Mouse (Mus musculus): Measurements from ENCODE around the gene Rbak. TPM values are rescaled to one million over a fixed set of nuclear protein-coding genes. Genes with fewer than 3 reads are reported as not detected.
"Not testable (repeated sequence)": the region's sequence is repeated elsewhere in the genome, so short reads cannot be mapped to it uniquely, and the experiment has no call there.

Rbak gene
- polyA plus RNA-seq, 1 experiment from 2014 or later = 16.1 TPM

DNA sequence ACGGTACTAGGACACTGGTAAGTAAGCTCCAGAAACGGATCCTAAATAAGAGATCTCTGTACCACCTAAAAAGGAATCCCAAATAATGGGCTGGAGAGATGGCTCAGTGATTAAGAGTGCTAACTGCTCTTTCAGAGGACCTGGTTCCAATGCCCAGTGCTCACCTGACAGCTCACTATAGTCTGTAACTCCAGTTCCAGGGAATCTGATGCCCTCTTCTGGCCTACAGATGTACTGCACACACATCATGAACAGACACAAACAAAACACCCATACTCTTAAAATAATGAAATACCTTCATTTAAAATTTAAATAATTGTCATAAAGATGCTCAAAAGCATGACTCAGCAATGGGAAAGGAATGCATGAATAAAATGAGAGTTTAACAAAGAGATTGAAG is 31.0 kb downstream of the Rbak start:
- H3K4me2 ChIP-seq (replicated peaks; ENCODE audit: low read depth, low read length) = no peak overlapping the region
- peaks cover 5% of the 10 kb centered on the region; the same call in 1 of the 2 replicates for H3K9me3 ChIP-seq (ENCODE audit: control insufficient read depth, low read length)
- no peak for ATAC-seq (ENCODE audit: low FRiP score, low TSS enrichment)
- no peak overlapping the region for H3K27ac ChIP-seq (ENCODE audit: low read depth, low read length)
- no peaks in the 10 kb centered on the region for H3K4me1 ChIP-seq (ENCODE audit: control insufficient read depth, insufficient read depth, low read length)
- no peaks in the 10 kb centered on the region for H3K36me3 ChIP-seq (ENCODE audit: control insufficient read depth, insufficient read depth, low read length)
- H3K4me3 ChIP-seq (ENCODE audit: low read length) = no peak overlapping the region
- H3K27me3 ChIP-seq (ENCODE audit: control insufficient read depth, insufficient read depth, low read length) = no peaks in the 10 kb centered on the region
- 92% methylated on average over 2 of the region's 2 CpGs for WGBS
- no peak overlapping the region for H3K9ac ChIP-seq (ENCODE audit: low read depth, low read length)

DNA sequence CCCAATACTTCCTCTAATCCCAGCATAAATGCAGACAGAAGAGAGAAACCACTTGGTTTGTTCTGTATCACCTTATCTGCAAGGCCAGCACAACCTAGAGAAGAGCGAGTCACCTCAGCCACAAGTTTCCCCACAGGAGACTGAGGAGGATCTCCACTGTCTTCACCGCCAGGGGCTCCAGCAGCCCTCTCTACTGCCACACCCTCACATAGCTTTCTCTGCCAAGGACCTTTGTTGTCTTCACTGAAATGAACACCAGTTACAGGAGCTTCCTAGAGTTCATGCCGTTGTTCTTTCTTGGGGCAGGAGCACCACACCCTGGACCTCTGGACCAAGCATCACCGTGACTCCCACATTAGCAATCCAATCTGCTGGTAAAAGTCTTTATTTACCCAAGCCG is 31.9 kb downstream of the Rbak start:
- Histone ChIP-seq H3K4me2 (replicated peaks; ENCODE audit: low read depth, low read length) (no peak overlapping the region), H3K27ac (ENCODE audit: low read depth, low read length) (no peak overlapping the region), H3K9ac (ENCODE audit: low read depth, low read length) (no peak overlapping the region), H3K9me3 (ENCODE audit: control insufficient read depth, low read length) (peaks cover 5% of the 10 kb centered on the region; the same call in 1 of the 2 replicates), H3K4me1 (ENCODE audit: control insufficient read depth, insufficient read depth, low read length) (no peaks in the 10 kb centered on the region), H3K36me3 (ENCODE audit: control insufficient read depth, insufficient read depth, low read length) (no peaks in the 10 kb centered on the region), H3K27me3 (ENCODE audit: control insufficient read depth, insufficient read depth, low read length) (no peaks in the 10 kb centered on the region), H3K4me3 (ENCODE audit: low read length) (no peak overlapping the region)
- WGBS = 79% methylated on average over 5 of the region's 5 CpGs
- ATAC-seq (ENCODE audit: low FRiP score, low TSS enrichment) = no peak

DNA sequence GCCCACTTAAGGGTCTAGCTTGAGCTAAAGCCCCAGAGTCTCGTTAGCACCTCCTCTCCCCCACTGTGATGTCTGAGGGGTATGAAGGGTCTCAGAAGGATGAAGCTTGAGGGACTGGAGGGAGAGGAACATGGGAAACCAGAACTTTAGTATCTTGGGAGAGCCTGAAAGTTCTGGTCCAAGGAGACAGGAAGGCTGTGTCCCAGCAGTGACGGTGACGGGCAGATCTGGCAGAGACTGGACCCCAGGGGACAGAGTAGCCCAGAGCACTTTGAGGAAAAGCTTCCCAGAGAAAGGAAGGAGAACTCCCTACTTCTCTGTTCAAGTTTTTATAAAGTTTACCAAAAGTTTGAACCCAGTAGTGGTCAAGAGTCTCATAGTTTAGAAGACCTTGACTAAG is 33.1 kb downstream of the Rbak start, which contains the start of gene Olfr718-ps1:
TSS of gene Olfr718-ps1 (minus strand) at position 101 of the 400 bp plus-strand sequence.
- Histone ChIP-seq H3K27ac (ENCODE audit: low read depth, low read length) (no peak within 1 kb of the TSS), H3K4me1 (ENCODE audit: control insufficient read depth, insufficient read depth, low read length) (no peaks in the 10 kb centered on the region), H3K4me2 (replicated peaks; ENCODE audit: low read depth, low read length) (no peak within 1 kb of the TSS), H3K9me3 (ENCODE audit: control insufficient read depth, low read length) (peaks cover 5% of the 10 kb centered on the region; the same call in 1 of the 2 replicates), H3K4me3 (ENCODE audit: low read length) (no peak within 1 kb of the TSS), H3K9ac (ENCODE audit: low read depth, low read length) (no peak within 1 kb of the TSS), H3K36me3 (ENCODE audit: control insufficient read depth, insufficient read depth, low read length) (no peaks in the 10 kb centered on the region), H3K27me3 (ENCODE audit: control insufficient read depth, insufficient read depth, low read length) (no peaks in the 10 kb centered on the region)
- ATAC-seq (ENCODE audit: low FRiP score, low TSS enrichment) = no peak
- WGBS = 72% methylated on average over 3 of the region's 3 CpGs

DNA sequence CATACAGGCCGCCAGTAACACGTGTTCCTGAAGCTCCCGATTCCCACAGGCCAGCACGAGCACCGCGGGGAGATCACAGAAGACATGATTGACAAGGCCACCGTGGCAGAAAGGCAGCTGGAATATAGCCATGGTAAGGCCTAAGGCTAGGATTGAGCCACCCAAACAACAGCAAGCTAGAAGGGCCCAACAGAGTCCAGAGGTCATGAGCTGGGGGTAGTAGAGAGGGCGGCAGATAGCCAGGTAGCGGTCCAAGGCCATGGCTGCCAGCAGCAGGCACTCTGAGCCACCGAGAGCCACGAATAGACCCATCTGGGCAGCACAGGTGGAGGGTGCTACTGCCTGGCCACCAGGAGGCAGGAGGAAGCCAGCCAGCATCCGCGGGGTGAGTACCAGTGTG is 43.0 kb downstream of the Rbak start:
- H3K4me2 ChIP-seq (replicated peaks; ENCODE audit: low read depth, low read length) = no peak overlapping the region
- H3K27me3 ChIP-seq (ENCODE audit: control insufficient read depth, insufficient read depth, low read length) = no peaks in the 10 kb centered on the region
- no peak for ATAC-seq (ENCODE audit: low FRiP score, low TSS enrichment)
- H3K36me3 ChIP-seq (ENCODE audit: control insufficient read depth, insufficient read depth, low read length) = no peaks in the 10 kb centered on the region
- no peak overlapping the region for H3K4me3 ChIP-seq (ENCODE audit: low read length)
- H3K9ac ChIP-seq (ENCODE audit: low read depth, low read length) = no peak overlapping the region
- no peaks in the 10 kb centered on the region for H3K9me3 ChIP-seq (ENCODE audit: control insufficient read depth, low read length)
- no peak overlapping the region for H3K27ac ChIP-seq (ENCODE audit: low read depth, low read length)
- H3K4me1 ChIP-seq (ENCODE audit: control insufficient read depth, insufficient read depth, low read length) = no peaks in the 10 kb centered on the region
- 90% methylated on average over 13 of the region's 13 CpGs for WGBS

DNA sequence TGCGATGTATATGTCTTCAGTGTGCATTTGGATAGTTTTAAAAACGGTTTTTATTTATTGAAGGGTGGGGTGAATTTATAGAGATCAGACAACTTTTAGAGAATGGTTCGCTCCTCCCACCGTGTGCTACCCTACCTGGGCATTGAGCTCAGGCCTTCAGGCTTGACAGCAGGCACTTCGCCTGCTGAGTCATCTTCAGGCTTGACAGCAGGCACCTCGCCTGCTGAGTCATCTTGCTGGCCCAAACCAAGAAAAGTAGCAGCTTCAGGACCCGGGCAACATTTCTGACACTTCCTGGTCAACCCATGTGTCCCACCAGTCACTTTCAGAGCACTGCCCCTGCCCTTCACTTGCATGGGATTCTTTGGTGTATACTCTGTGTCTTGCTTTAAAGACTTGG is 45.5 kb downstream of the Rbak start:
- no peak for ATAC-seq (ENCODE audit: low FRiP score, low TSS enrichment)
- Histone ChIP-seq H3K36me3 (ENCODE audit: control insufficient read depth, insufficient read depth, low read length) (no peaks in the 10 kb centered on the region), H3K27ac (ENCODE audit: low read depth, low read length) (no peak overlapping the region), H3K4me2 (replicated peaks; ENCODE audit: low read depth, low read length) (no peak overlapping the region), H3K4me3 (ENCODE audit: low read length) (no peak overlapping the region), H3K9me3 (ENCODE audit: control insufficient read depth, low read length) (no peaks in the 10 kb centered on the region), H3K4me1 (ENCODE audit: control insufficient read depth, insufficient read depth, low read length) (no peaks in the 10 kb centered on the region), H3K27me3 (ENCODE audit: control insufficient read depth, insufficient read depth, low read length) (no peaks in the 10 kb centered on the region), H3K9ac (ENCODE audit: low read depth, low read length) (no peak overlapping the region)
- WGBS = 94% methylated on average over 7 of the region's 7 CpGs

DNA sequence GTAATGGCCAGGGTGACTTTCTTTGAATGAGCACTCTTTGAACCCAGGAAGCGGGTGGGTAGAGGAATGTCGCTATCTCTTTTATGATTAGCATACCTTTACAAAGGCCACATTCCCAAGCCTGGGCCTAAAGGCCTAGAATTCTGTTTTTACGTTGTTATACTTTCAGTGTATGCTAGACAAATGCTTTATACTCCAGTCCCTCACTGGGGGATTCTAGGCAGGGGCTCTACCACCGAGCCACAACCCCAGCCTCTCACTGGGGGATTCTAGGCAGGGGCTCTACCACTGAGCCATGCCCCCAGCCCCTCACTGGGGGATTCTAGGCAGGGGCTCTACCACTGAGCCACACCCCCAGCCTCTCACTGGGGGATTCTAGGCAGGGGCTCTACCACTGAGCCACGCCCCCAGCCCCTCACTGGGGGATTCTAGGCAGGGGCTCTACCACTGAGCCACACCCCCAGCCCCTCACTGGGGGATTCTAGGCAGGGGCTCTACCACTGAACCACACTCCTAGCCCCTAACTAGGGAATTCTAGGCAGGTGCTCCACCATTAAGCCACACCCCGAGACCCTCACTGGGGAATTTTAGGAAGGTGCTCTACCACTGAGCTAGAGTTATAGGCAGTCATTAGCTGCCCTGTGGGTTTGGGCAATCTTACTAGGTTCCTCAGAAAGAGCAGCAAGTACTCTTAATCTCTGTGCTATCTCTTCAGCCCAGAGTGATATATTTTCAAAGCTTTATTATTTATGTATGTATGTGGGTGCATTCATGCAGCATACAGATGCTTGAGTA is 46.2 kb downstream of the Rbak start:
- H3K4me3 ChIP-seq (ENCODE audit: low read length) = not testable (repeated sequence)

DNA sequence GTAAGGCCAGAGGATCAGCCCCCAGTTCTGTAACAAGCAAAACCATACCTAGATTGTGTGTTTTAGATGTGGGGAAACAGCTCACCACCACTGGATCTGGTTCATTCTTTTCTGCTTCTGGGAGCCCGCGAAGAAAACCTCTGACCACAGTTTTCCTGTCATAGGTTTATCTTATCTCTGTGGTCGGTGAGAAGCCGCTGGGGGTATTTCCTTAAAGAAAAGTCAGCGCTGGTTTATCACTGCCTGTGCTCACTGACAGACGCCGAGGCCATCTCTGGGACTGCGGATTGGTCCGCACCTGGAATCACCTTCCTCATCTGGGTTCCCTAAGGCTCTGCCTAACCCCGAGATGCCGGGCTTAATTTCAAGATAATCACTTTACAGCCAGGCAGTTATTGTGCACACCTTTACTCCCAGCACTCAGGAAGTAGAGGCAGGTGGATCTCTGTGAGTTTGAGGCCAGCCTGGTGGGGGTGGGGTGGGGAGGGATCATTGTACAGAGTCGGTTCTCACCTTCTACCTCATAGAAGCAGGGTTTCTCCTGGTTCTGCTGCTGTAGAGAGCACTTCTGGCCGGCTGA is 47.5 kb downstream of the Rbak start:
- no peak overlapping the region for H3K4me3 ChIP-seq (ENCODE audit: low read length)
- H3K36me3 ChIP-seq (ENCODE audit: control insufficient read depth, insufficient read depth, low read length) = no peaks in the 10 kb centered on the region
- H3K27ac ChIP-seq (ENCODE audit: low read depth, low read length) = no peak overlapping the region
- 85% methylated on average over 13 of the region's 13 CpGs for WGBS
- no peak overlapping the region for H3K4me2 ChIP-seq (replicated peaks; ENCODE audit: low read depth, low read length)
- ATAC-seq (ENCODE audit: low FRiP score, low TSS enrichment) = no peak
- no peaks in the 10 kb centered on the region for H3K27me3 ChIP-seq (ENCODE audit: control insufficient read depth, insufficient read depth, low read length)
- H3K9ac ChIP-seq (ENCODE audit: low read depth, low read length) = no peak overlapping the region
- H3K4me1 ChIP-seq (ENCODE audit: control insufficient read depth, insufficient read depth, low read length) = no peaks in the 10 kb centered on the region
- peaks cover 7% of the 10 kb centered on the region for H3K9me3 ChIP-seq (ENCODE audit: control insufficient read depth, low read length)

More for the DNA sequence above, 46.2 kb downstream of the Rbak start:
- ATAC-seq (ENCODE audit: low FRiP score, low TSS enrichment); H3K36me3 ChIP-seq (ENCODE audit: control insufficient read depth, insufficient read depth, low read length); H3K9me3 ChIP-seq (ENCODE audit: control insufficient read depth, low read length); H3K27me3 ChIP-seq (ENCODE audit: control insufficient read depth, insufficient read depth, low read length); H3K4me1 ChIP-seq (ENCODE audit: control insufficient read depth, insufficient read depth, low read length); H3K27ac ChIP-seq (ENCODE audit: low read depth, low read length); H3K4me2 ChIP-seq (replicated peaks; ENCODE audit: low read depth, low read length); H3K9ac ChIP-seq (ENCODE audit: low read depth, low read length): not testable (repeated sequence)
- 84% methylated on average over 3 of the region's 6 CpGs for WGBS

DNA sequence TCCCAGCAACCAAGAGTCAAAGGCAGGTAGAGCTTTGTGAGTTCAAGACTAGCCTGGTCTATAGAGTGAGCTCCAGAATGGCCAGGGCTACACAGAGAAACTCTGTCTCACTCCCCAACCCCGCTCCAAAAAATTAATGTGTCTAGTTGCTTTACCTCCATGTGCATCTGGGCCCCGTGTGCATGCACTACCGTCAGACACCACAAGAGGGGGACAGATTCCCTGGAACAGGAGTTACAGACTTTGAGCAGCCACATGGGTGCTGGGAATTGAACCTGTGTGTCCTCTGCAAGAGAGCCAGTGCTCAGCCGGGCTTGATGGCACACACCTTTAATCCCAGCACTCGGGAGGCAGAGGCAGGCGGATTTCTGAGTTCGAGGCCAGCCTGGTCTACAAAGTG is 50.2 kb downstream of the Rbak start:
- WGBS = 94% methylated on average over 7 of the region's 7 CpGs
- Histone ChIP-seq H3K9me3 (ENCODE audit: control insufficient read depth, low read length) (peaks cover 7% of the 10 kb centered on the region), H3K4me3 (ENCODE audit: low read length) (no peak overlapping the region), H3K4me1 (ENCODE audit: control insufficient read depth, insufficient read depth, low read length) (no peaks in the 10 kb centered on the region), H3K36me3 (ENCODE audit: control insufficient read depth, insufficient read depth, low read length) (no peaks in the 10 kb centered on the region), H3K27ac (ENCODE audit: low read depth, low read length) (no peak overlapping the region), H3K4me2 (replicated peaks; ENCODE audit: low read depth, low read length) (no peak overlapping the region), H3K9ac (ENCODE audit: low read depth, low read length) (no peak overlapping the region), H3K27me3 (ENCODE audit: control insufficient read depth, insufficient read depth, low read length) (no peaks in the 10 kb centered on the region)
- no peak for ATAC-seq (ENCODE audit: low FRiP score, low TSS enrichment)

DNA sequence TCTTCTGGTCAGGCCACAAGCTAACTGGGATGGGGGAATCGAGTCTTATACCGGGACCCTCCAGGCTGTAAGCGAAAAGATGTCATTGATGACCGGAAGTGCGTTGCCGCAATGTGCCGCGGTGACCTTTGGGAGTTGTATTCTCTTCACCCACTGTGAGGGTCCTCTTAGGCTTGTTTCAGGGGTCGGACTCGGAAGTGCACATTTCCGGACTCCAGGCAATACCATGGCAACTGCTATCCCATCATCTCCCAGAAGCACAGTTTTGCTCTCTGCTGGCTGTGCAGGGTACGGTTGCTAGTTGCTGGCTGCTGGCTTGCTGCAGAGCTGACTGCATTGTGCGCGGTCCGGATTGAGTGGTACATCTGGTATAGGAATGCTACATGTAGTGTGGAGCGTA is 51.5 kb downstream of the Rbak start:
- WGBS = 96% methylated on average over 16 of the region's 16 CpGs
- no peak overlapping the region for H3K27ac ChIP-seq (ENCODE audit: low read depth, low read length)
- H3K36me3 ChIP-seq (ENCODE audit: control insufficient read depth, insufficient read depth, low read length) = no peaks in the 10 kb centered on the region

More for the DNA sequence above, 51.5 kb downstream of the Rbak start:
- no peak overlapping the region for H3K4me2 ChIP-seq (replicated peaks; ENCODE audit: low read depth, low read length)
- no peak overlapping the region for H3K9ac ChIP-seq (ENCODE audit: low read depth, low read length)
- H3K4me3 ChIP-seq (ENCODE audit: low read length) = no peak overlapping the region
- H3K9me3 ChIP-seq (ENCODE audit: control insufficient read depth, low read length) = peaks cover 7% of the 10 kb centered on the region
- H3K4me1 ChIP-seq (ENCODE audit: control insufficient read depth, insufficient read depth, low read length) = no peaks in the 10 kb centered on the region
- H3K27me3 ChIP-seq (ENCODE audit: control insufficient read depth, insufficient read depth, low read length) = no peaks in the 10 kb centered on the region
- no peak for ATAC-seq (ENCODE audit: low FRiP score, low TSS enrichment)
